Mouse (Mus musculus) left cerebral cortex, postnatal 10 days (tissue): ENCODE measurements around the gene Xcl1. TPM values are rescaled to one million over a fixed set of nuclear protein-coding genes. Genes with fewer than 3 reads are reported as not detected.

Source experiments
- DNase-seq, 2 experiments: peaks; one replicate each; pipeline ENCODE4 v3.0.0; 2021 to 2022; ENCODE audit warnings: low spot score in 2 of 2, mixed read lengths in 1 of 2; ENCODE audit errors: extremely low spot score in 1 of 2
- intact Hi-C: fragments of 180-260 bp; cut with DNase I; formaldehyde crosslinking; loops from one replicate; pipeline ENCODE4 v1.15.1; 2025
- total RNA-seq, 2 experiments: library from RNA; stranded (reverse); gene quantifications; 2 replicates each; pipeline ENCODE4 v1.2.3; 2021

The Xcl1 gene
- total RNA-seq, 2 experiments from 2014 or later: not detected

DNA sequence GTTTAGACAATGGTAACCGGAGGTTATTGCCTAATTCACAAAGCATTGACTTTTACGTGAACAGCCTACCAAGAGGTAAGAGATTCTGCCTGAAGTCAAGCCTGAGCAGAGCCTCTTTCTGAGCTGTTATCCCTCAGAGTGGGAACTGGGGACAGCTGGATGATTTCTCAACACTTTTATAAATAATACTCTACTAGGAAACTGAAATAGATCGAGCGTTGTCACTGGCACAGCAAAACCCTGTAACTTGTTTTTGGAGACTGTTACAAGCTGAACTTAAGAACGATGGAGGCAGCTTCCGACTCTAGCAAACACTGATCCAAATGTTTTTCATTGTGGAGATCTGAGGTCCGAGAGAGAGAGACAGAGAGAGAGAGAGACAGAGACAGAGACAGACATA lies 4.2 kb downstream of the Xcl1 start:
- intact Hi-C loops: no loop called here
- peak in 1 of 2 experiments; percentile 40 for DNase-seq

DNA sequence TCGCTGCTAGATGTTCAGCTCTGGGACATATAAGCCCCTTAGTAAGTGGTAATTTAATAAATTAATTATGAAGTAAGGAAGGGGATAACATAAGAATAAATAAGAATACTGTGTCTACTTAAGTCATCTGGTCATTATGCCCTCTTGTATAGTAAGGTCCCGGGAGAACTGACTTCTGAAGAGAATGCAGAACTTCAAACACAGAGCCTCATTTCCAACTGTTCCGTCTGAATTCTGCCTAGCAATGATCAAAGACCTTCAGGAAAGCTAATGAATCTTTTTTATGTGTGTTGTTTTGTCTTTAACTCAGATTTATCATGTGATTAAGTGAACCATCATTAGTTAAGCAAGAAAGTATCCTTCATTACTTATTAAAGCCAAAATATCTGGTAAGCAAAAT lies 5.3 kb downstream of the Xcl1 start:
- no peak for DNase-seq
- intact Hi-C loops: no loop called here

DNA sequence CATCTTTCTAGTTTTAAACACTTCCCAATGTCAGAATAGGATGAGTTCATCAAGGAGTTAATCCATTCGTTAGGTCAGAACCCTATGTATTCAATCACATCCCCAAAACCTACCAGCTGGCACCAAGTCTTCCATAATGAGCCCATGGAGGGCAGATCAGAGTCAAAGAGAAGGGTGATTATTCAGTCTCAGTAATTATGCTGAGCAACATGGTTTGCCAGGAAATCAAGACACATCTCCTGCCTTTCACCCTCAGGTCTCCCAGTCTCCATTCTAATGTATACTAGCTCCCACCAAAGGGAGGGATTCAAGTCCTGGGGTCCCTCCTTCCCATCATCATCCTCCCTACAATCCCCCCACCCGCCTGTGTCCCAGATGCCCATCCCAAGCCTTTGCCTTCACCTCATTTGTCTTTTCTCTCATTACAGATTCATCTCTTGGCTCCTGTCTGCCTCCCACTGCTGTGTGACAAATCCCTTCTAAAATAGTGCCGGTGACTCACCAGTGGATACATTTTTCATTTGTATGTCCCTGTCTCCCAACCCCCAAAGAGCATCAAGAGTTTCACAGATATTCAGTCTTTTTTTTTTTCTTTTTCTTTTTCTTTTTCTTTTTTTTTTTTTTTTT lies 8.7 kb downstream of the Xcl1 start:
- DNase-seq: peak in 1 of 2 experiments; percentile 46
- intact Hi-C loops: no loop called here

DNA sequence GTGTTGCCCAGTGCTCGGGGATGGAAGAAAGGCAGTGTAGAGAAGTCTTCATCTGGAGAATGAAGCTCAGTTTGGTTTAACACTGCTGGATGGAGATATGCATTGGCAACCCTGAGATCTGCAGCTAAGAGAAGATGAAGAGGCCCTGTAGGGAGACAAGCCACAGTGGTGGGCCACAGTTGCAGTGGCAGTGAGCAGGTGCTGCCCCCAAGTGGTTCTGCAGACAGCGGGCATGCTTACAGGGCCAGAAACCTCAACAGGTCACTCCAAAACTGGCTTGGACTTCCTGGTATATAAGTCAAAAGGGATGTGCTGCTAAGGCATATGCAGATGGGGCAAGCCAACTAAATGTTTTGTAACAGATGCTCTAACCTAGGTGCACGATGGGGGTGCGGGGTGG lies 30.3 kb downstream of the Xcl1 start:
- intact Hi-C loops: no loop called here
- DNase-seq: peak in 1 of 2 experiments; percentile 71

DNA sequence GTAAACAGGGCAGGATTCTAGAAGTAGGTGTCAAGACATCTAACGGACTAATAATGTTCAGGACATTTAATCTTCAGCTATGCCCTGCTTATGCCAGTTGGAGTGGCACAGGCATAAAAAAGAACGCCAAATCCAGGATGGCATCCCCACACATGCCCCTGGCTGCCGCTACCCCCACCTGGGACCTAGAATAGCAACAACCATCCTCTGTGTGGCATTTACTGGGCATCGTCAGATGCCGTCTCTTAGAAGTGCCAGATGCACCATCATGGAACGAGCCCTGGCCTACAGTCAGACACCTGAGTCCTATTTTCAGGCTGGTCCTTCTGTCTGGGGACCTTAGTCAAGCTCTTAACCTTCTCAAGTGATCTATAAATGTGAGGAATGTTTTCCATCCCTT lies 34.6 kb downstream of the Xcl1 start:
- intact Hi-C loops: no loop called here
- DNase-seq: no peak

DNA sequence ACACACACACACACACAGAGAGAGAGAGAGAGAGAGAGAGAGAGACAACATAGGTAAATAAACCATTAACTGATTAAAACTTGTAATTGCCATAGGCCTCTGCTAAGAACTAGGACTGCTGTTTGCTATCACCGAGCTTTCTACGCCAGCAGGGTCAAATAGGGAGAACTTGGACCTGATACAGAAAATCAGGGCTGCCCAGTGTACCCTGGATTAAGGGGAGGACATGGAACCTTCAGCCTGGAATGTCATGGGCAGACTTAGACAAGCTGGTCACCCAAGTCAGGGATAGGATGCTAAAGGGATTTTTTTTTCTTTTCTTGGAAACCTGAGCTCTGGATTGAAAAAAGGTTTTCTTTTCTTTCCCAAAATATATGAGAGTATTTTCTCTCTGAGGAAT lies 35.1 kb downstream of the Xcl1 start:
- DNase-seq: no peak

DNA sequence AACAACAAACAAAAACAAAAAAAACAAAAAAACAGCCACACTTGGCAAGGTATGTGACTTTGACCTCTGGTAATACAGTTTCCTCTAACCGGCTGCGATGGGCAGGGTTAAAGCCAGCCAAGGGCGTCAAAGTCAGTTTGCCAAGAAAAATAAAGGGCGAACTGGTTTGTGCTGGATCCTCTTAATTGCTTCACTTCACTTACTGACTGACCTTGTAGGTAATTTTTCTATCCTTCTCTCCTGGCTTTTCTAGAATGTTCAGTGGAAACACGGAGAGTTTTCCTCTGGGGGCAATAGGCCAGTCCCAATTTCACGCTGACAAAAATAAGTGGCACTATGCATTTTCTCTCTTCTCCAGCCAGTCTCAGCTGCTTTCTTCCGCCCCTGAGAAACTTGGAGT lies 35.8 kb downstream of the Xcl1 start:
- DNase-seq: no peak
- intact Hi-C loops: loop anchor here (5.0 to 10.0 kb wide), 5 partner anchors 138 to 595 kb away; partner anchors contain the start of genes Blzf1 and Nme7

More for the DNA sequence above, 35.1 kb downstream of the Xcl1 start:
- intact Hi-C loops: no loop called here

DNA sequence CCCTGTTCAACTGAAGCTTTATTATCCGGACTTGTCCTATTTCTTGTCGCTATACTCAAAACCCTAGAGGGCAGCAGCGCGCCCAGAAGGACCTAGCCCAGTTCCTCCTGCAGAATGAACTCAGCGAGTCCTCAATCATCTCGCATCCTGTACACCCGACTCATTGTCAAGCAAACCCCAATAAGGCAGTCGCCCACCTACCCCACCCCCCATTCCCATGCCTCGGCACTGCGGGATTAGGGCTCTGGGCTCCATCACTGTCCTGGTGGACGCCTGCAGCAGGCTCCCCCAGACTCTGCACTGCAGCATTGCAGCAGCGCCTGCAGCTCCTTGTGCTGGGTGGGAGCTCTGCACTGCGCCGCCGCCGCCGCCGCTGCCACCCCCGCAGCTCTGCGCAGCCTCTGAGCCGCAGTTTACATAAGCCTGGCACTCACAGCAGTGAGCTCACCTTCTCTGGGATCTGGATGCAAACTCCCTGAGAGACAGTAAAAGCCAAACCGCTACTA lies 36.4 kb downstream of the Xcl1 start:
- peak; percentile 77 to 83 for DNase-seq
- intact Hi-C loops: loop anchor here (1.0 to 10.0 kb wide), 6 partner anchors 138 to 594 kb away; partner anchors contain the start of genes Blzf1 and Nme7

DNA sequence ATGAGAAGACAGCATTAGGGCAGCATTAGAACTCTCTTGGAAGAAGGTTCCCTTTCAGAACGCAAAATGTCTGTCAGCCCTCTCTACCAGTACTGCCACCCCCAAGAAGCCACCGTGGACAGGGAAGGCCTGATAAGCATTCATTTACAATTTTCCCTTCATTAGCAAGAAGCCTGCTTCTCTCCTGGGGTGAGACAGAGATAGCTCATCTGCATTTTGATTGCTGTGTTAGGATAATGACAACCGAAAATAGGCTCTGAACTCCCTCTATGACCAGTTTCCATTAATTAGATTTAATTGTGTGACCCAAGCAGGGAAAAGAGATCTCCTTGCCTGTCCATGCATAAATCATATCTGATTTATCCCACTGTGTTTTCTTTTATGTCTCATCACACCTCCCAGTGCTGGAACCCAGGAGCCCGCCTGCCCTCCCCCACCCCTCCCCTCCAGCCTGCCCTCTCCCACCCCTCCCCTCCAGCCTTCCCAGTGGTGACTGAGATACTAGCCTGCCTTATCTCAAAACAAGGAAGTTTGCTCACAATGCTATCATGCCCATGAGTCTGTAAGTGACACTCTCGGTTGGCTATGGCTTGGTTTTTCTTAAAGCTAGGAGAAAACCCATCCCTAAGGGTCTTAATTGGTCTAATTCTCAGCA lies 38.0 kb downstream of the Xcl1 start:
- DNase-seq: no peak
- intact Hi-C loops: loop anchor here (5.0 to 10.0 kb wide), 5 partner anchors 140 to 592 kb away; partner anchors contain the start of genes Blzf1 and Nme7

DNA sequence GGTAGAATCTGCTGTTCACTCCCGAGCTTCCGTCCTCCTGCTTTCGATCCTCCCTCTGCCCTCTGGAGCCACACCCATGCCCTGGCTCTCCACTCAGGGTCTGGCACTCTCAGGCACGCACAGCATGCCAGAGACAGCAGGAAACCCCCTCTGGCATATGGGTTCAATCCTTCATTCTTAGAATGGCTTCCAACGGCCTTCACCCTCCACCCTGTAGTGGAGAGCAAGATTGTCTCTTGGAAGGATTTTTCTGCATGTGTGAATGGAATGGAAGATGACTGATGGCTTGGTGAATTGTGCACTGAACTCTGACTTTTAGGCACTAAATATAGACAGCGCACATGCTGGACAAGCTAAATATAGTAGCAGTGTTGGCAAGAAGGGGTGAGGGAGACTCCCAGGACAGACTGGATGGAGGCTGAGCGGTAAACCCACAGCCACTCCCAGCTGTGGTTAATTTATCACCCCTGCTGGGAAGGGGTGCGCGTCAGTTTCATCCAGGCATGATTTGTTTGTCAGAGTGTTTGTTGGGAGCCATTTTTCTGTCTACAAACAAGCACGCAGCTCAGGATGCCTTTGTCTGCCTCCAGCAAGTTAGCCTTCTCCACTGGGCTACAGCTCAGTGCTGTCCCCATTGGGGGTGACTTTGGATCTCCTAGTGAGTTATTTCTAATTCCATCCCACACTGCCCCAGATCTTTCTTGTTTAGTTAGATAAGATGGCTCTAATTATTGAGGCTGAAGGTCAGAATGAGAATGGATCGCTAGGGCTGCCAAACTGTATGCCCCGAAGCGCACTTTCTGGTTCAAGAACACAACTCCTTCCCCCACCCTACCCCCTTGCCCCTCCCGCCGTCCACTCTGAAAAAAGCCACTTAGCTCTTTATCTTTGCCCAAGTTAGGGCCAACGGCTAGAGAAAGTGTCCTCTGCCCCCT lies 38.8 kb downstream of the Xcl1 start:
- DNase-seq: no peak
- intact Hi-C loops: loop anchor here (5.0 to 10.0 kb wide), 5 partner anchors 141 to 592 kb away; partner anchors contain the start of genes Blzf1 and Nme7

DNA sequence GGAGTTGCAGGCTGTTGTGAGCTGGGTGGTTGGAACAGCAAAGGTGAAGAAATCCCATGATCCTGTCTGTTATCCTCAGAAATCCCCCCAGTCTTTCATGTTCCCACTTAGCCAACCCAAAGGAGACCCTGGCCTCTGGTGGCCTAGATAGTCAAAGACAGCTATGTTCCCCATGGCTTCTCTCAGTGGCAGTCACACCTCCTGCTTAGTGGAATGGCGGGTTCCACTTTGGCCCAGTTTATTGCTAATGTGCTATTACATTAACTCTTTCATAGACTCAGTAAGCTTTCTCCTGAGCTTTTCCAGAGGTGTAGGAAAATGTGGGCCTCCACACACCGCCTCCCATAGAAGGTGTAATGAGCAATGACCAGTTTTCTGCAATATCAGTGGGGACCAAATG lies 39.5 kb downstream of the Xcl1 start:
- intact Hi-C loops: loop anchor here (5.0 to 10.0 kb wide), 5 partner anchors 141 to 591 kb away; partner anchors contain the start of genes Blzf1 and Nme7
- no peak for DNase-seq

DNA sequence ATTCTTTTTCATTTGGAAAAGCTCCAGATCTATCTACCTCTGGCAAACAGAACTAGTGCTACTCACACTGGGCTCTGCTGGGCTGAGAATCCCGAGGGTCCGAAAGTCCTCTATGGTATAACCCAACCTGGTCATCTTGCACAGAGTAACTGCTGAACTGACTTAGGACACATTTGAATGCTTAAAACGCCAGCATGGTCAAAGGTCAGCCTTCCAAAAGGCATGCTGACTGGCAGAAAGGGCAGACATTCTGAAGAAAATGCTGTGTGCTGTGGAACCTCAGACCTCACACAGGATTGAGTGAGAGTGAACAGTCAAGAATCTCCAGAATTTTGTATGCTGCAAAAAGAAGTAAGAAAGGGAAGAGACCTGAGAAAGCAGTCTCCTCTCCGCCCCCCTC lies 45.0 kb downstream of the Xcl1 start:
- intact Hi-C loops: loop anchor here (10.0 kb wide), 3 partner anchors 206 to 586 kb away; partner anchors contain the start of genes Blzf1 and Nme7
- no peak for DNase-seq

DNA sequence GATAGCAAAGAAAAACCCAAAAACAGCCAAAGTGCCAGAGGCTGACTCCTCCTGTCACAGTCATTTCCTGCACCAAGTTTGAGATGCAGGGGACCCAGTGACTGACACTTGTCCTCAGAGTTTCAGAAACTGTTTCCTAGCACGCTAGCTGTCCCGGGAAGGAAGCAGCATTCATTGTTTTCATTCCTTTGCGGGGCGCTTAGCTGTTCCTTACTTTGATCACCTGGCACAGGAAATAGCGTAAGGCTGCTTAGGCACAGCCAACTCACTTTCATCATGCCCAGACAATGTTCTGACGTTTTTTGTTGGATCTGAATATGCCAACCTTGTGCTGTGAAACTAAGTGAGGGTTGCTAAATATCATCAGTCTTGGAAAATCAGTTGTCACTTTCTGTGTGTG lies 46.8 kb downstream of the Xcl1 start:
- intact Hi-C loops: no loop called here
- DNase-seq: no peak

DNA sequence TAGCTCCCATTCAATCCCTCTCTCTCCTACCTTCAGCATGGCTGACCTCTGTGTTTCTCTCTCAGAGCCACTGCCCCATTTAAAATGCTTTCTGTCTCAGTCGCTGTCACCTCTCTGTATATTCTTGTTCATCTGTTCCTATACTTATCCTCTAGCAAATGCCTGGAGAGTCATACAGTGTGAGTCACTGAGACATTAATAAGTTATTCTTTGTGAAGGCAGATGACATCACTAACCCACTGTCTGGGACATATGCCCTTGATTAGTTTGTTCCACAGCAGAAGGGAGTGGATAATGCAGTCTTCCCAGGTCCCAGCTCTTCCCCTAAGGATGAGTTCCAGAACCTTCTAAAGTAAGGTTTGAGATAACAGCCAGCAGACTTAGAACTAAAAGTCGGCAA lies 47.6 kb downstream of the Xcl1 start:
- no peak for DNase-seq
- intact Hi-C loops: no loop called here

DNA sequence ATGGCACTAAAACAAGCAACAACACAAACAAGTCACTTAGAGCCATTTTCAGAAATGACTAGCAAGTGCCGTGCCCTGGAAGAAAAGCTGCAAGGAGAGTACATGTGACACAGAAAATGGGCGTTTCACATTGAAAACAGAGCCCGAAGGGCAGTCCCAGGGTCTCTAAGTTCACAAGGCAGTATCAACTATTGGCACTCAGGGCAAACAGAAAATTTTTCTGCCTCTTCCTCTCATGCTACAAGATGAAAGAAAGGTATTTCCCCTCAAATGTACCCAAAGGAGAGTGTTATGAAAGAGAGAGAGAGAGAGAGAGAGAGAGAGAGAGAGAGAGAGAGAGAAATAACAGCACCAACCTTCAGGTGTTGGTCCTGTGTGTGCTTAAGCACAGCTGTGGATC lies 53.4 kb downstream of the Xcl1 start:
- intact Hi-C loops: no loop called here
- no peak for DNase-seq
